Mouse (Mus musculus) liver, embryonic 14.5 days (tissue): ENCODE results near the gene Hmgb1.

Source experiments
- CTCF ChIP-seq: IDR thresholded peaks from 2 replicates; pipeline ENCODE4 v1.5.1; 2016; ENCODE audit warnings: antibody characterized with exemption, low read depth, control low read depth
- EP300 ChIP-seq: IDR thresholded peaks from 2 replicates; pipeline ENCODE4 v1.6.1; 2016; ENCODE audit warnings: antibody characterized with exemption, low read depth

GRCm38 (mm10) chr5:149014600-149015268 is 169.6 kb downstream of the Hmgb1 start:
- TF ChIP-seq EP300 (no peak), CTCF (no peak)
